Mouse (Mus musculus) natural killer cell, adult 2 months (primary cell): Measurements from ENCODE around the gene Tmem184c.

Source experiments
- DNase-seq, 2 experiments: peaks; one replicate each; pipeline ENCODE4 v3.0.0; 2022; ENCODE audit warnings: low spot score in 2 of 2

Tmem184c gene

DNA sequence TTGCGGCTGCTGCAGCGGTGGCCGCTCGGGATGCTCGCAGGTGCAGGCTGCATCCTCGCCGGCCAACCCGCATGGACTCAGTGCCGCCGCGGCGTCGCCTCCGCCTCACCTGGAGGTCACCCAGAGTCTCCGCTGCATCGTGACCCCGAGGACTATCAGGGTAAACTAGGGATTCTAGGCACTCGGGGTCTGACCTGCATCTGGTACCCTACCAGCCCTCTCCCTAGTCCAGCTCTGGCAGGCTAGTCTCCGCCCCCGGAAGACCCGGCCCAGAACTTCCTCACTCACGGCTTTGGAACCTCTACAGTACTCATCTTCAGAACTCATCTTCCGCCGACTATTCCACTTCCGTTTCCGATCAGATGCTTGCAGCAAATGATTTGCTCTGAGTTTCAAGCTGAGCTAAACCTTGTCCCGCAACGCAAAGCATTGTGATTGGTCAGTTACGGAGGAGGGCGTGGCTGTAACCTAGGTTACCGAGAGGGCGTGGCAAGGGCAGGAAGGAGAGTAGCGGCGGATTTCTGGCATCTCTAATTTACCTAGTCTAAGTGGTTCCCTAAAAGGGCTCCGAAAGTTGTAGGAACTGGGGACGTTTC is at the start of gene Tmem184c:
Tmem184c (minus strand) TSS at position 325 of the 596 bp plus-strand sequence.
- DNase-seq, result peak; percentile 100

DNA sequence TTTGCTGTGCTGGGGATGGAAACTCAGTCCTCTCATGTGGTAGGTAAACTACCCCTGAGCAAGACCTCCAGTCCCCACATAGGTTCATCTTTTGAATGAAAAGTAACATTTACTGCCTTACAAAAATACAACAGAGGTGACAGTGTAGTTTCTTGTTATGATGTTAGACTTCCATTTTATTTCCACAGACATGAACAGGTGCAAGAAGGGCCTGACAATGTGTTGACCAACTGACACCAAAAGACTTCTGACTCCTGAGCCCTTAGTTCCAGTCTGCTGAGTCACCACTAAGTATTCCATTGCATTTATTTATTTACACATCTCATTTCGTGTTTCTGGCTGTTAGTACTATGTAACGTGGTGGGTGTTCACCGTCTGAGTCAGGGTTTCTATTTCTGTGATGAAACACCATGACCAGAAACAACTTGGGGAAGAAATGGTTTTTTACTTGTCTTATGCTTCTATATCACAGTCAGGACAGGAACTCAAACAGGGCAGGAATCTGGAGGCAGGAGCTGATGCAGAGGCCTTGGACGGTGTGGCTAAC is 49.1 kb upstream of the Tmem184c start:
- DNase-seq, result no peak

DNA sequence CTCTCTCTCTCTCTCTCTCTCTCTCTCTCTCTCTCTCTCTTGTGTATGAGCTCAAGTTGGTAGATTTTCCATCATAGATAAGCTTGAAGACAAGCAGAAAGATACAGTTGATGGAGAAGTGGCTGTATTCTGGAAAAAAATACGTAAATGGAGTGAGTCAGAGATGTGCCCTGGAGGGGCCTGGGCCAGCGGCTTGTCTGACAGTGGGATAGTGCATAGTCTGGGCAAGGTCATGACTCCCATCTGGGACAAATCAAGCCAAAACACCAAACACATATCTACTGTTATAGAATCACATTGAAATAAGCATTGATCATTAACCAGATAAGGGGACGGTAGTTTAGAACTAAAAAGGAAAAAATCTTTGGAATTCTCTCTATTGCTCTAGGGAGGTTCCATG is 47.9 kb upstream of the Tmem184c start:
- DNase-seq, result no peak

DNA sequence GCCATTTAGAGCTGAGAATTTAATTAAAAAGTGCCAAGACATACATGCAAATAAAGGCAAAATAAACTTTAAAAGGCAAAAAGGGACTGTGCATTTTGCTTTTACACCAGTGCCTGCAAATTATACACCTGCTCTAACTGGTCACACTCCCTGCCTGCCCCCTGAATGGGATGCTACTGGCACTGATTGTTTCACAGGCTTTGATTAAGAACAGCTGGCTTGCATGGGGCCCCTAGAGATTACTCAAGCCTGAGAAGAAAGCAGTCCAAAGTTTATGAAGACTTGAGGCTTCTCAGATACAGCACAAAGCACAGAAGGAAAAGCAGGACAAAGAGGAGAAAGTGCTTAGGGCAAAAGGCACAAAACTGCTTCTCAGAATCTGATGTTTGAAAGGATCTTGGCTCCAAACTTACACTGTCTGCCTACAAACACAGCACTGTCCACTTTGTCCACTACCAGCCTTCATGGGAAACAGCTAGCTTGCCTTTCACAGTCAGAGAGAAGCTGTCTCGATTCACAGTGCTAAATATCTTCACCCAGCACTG is 40.2 kb upstream of the Tmem184c start:
- DNase-seq, result no peak

DNA sequence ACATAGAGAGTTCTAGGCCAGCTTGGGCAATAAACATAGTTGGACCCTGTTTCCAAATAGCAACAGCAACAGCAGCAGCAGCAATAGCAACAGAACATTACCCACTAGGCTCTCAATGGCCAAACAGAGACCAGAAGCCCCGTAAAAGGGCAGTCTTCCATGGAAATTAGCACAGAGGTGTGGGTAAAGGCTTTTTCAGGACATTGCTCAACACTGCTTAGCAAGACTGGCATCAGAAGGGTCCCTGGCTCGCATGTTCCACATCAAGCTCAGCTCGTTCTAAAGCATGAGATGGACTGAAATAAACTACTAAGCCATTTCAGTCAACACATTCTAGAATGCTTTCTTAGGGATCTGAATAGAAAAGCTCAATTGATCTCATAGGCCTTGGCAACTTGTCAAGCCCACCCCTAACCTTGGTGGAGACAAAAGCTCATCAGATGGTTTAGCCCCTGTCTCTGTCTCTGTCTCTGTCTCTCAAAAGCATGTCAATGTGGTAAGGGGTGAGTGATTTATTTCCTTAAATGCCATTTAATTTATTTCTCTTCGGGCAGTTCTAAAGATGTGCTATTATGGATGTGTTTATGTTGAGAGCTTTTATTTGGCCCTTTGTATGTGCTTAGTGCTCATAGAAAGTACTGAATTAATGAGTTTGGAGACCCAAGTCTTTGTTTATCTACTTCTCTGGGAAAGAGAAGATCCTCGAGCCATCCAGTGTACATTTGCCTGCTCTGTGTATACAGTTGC is 29.8 kb upstream of the Tmem184c start:
- DNase-seq, result no peak

DNA sequence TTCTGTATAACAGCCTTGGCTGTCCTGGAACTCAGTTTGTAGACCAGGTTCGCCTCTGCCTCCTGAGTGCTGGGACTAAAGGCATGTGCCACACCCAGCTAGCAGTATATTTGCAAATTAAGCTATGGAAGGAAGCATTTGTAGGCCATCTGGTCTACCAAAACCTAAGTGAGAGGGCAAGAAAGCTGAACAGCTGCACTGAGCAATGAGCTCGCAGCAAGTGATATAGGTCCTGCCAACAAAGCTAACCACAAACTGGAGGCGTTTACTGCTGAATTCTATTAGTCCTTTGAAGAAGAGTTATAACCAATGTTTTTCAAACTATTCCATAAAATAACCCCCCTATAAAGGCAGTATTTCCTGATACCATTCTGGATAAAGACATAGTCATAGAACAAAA is 27.1 kb upstream of the Tmem184c start:
- DNase-seq, result no peak

DNA sequence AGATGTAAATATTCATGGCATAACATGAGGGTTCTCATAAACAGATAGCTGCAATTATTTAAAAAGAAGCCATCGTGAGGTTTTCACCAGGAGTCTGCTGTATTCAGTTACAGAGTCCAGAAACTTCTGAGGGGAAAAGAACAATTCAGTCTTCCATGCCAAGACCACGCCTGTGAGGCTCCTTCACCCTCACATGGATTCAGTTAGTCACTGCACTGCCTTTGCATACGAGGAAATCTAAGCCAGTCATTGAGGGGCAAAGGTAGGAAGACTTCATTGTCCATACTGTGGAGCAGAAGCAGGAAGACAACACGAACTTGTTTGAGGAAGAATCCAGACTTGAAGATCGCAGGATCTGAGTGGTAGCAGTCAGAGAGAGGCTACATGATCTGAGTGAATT is 23.5 kb upstream of the Tmem184c start:
- DNase-seq, result no peak

DNA sequence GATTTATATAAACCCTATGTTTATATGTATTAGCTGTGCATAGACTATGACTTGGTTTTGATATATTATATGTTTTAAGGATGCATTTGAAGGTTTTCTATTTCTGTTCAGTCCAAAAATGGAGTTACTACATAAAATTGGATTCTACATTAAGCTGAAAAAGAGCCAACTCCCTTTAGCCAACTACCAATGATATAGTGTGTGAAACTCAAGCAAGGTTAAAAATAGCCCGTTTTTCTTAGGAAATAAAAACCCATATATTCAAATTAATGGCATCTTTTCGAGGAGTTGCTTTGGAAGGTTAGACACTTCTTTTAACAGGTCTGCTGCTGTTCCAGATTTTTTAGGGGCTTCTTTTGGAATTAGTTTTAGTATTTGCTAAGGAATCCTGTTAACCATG is 22.7 kb upstream of the Tmem184c start:
- no peak for DNase-seq

DNA sequence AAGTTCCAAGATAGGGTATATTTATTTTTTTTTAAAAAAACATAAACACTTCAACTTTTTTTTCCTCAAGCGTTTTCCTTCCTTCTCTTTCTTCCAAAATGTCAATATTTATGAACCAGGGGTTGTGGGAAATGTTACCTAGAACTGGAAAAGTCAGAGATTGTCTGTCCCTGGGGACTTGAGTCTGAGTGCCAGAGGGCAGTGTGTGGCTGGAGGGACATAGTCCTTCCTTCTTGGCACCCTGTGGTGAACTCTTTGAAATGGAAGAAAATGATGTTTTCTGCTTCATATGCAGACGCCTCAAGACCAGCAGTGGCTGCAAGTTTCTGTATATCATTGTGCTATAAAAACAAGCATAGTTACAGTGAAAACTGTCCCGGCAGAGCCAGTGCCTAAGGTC is 20.2 kb upstream of the Tmem184c start:
- DNase-seq, result no peak

DNA sequence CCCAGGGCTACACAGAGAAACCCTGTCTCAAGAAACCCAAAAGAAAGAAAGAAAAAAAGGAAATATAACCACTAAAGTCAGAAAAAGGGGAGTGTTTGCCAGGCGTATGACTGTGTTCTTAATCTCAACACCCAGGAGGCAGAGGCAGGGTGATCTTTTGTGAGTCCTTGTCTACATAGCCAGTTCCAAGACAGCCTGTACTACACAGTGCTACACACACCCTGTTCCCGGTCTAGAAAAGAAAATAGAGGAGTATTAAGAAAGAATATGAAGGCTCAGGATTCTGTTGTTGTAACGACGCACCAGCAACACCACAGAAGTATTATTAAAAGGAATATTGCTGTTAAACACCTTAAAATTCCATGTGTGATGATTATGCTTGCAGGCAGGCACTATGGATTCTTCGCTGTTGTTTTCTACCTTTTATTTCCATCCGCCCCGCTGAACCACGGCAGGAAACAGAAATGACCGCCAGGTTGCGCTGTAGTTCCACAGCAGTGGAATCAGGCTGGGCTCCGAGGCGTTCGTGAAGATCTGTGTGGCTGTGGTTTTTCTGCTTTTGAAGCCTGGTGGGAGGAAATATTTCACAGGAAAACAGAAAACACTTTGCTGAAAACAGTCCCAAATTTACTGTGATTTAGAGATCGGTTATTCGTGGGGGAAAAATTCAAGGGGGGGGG is 19.5 kb upstream of the Tmem184c start:
- DNase-seq, result peak; percentile 34 to 60

DNA sequence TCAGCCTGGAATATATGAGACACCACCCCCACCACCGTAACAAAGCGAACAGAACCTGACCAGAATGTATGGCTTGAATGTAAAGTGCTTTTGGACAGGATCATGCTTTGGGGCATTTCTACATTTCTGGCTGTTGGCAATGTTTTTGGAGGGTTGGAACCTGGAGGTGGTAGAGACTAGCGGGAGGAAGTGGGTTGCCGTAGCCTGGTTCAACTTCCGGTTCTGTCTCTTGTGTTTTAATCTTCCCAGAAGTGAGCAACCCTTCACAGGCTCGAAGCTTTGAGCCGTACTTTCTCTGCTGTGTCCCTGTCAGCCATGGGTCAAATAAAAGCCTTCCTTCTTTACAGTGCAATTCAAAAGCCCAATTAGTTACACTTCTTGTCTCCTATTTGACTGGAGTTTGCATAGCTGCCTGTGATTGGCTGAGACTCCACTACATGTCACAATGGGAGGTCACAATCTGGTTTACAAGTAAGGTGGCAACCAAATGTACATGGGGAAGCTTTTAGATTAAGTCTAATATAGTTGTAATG is 13.2 kb upstream of the Tmem184c start:
- no peak for DNase-seq

DNA sequence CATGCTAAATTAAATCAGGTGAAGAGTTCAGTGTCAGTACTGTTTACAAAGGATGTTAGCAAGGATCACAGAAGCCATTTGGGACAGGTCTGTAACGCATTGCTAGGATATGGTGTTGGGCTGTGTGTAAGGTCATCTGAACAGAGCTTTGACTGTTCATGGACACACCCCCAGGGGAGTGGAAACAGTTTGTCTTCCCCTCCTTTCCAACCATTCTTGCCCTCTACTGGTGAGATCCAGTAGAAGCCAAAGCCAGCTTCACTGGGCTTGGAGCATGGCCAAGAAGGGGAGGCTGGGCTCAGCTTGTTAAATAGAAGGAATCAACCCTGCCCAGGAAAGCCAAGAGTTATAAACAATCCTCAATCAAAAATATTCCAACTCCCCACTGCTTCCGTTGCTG is 7.4 kb upstream of the Tmem184c start:
- no peak for DNase-seq

DNA sequence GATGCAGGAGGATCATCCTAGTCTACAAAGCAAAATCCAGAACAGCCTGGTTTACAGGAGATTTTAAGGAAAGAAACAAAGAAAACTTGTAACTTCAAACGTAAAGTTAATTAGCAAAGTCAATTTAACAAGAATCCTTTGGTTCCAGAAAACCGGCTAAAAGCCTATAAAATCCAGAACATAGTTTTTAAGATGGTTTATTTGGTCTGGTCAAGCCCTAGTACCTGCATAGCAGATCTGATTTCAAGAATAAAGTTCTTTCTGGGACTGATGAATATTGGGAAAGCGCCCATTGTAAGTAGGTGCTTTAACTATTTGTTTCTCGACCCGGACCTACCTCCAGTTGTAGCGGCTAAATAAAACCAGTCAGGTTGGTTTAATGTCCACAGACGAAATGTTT is 877 bp downstream of the Tmem184c start:
- no peak for DNase-seq

DNA sequence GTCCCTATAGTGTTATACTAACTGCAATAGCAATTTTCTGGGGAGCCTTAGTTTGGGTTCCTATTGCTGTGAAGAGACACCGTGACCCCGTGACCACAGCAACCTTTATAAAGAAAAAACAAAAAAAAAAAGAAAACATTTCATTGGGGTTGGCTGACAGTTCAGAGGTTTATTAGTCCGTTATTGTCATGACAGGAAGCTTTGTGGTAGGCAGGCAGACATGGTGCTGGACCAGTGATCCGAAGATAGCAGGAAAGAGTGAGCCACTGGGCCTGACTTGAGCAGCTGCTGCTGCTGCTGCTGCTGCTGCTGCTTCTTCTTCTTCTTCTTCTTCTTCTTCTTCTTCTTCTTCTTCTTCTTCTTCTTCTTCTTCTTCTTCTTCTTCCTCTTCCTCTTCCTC is 26.3 kb downstream of the Tmem184c start:
- DNase-seq, result no peak

DNA sequence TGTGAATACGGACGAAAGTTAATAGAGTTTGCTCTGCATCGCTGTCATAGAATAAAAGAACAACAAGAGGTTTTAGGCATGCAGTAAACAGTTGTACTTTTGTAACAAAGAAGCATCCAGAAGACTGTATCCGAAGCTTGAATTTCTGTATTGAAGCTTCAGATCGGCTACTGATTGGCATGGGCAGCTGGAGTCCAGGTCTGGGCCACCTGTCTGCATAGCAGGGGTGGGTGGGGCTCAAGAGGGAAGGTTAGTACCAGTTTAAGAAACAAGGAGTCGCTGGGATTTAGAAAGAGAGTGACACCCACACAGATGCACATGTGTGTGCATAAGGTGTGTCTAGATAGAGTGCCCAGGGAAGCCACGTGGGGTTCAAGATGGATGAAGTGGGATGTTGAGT is 32.8 kb downstream of the Tmem184c start:
- DNase-seq, result no peak

DNA sequence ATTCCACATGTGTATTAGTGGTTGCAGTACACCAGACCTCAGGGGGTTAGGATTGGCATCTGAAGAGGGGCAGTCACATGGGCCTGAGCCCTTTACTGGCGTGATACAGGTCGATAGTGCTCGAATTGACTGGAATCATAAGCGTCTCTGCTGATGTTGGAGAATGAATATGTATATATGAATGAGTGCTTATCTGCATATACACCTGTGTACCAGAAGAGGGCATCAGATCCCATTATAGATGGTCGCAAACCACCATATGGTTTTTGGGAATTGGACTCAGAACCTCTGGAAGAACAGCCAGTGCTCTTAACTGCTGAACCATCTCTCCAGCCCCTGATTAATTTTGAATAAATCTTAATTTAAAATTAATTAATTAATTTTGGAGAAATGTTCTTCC is 36.3 kb downstream of the Tmem184c start:
- DNase-seq, result no peak

DNA sequence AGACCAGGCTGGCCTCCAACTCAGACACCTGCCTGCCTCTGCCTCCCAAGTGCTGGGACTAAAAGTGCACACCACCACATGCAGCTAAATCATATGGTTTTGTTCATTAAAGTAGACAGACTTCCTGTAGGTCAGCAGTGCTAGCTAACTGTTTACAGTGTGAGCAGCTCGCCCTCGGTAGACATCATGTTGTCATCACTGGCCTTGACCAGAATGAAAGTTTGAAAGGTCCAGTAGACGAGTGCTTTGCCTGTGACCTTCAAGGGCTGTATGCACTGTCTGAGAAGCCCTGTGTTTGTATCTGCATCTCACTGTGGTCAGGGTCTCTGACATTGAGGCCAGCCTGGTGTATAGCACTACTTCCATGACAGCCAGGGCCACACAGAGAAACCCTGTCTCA is 49.1 kb downstream of the Tmem184c start:
- no peak for DNase-seq

DNA sequence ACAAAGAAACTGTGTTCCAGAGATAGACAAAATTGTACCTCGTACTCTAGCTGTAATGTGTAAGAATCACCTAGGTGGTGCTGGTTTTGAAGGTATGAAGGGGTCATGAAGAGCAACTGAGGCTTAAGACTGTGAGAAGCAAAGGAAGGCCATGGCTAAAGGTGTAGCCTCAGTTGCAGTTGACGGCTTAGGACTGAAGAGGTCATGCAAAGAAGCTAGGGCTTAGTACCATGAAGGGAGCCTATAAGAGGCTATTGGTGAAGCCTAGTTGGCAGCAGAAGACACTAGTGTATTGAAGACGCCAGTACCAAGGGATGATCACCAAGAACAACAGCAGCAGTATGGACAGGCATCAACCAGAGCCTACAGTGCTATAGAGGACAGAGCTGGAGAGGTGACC is 58.0 kb downstream of the Tmem184c start:
- no peak for DNase-seq

DNA sequence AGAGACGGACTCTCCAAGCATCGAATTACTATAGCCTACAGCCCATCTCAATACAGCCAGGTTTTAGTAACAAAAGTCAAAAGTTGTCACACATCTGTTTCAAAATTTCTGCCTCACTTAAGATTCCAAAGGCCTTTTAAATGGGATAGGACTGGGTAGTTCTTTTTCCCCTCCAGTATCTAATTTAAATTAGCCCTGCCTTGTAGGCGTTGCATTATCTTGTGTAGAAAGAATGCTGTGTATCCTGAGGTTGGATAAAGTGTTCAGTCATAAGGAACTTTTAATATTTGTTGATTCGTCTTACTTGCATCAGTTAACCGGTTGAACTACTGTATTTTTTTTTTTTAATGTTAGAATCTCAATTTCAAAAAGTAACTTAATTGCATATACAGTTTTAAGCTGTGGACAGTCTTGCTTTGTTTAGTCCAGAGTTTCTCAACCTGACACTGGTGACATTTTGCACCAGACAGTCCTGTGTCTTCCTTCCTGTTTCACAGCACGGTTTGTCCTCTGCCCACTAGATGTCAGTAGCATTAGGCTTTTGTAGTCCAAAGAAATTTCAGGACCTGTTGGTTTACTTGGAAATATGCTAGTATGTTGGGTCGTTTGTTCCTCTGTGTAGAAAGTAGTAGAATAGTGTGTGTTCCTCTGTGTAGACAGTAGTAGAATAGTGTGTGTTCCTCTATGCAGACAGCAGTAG is 60.5 kb downstream of the Tmem184c start:
- peak; percentile 16 to 18 for DNase-seq

DNA sequence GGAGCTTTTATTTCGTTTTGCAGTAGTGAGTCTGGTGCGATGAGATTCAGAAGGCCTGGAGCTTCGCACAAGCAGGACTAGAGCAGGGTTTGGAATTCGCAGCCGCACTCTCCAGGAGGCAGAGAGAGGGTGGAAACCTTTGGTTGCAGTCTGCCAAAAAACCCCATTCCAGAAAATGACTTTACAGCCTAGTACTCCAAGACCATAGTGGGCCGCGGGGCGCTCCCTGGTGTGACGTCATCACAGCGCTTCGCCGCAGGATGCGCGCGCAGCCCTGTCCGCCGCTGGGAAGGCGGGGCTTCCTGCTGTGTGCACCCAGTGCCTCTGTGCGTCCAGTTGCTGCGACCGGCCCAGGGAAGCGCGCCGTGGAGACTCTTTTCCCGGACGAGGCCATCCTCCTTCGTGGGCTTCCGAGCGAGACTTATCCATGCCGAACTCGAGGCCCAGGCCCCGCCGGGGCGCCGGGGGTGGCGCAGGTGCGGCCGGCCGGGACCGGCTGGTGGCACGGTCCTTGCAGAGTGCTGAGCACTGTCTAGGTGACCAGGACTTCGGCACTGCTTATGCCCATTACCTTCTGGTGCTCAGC is 61.3 kb downstream of the Tmem184c start, which contains the start of gene Prmt9:
Prmt9 (plus strand) TSS at position 277 of the 586 bp plus-strand sequence.
- peak; percentile 88 to 89 for DNase-seq
